Mouse (Mus musculus) embryo, embryonic 10 days (tissue): ENCODE results near the gene Rev3l.

Experiments
- DNase-seq: peaks from one replicate; pipeline ENCODE4 v3.0.0-alpha.2; 2015; ENCODE audit warnings: low spot score

Rev3l gene

GRCm38 (mm10) chr10:39731736-39732265, at the start of gene Rev3l:
TSS of gene Rev3l (plus strand) at chr10:39732118.
- peak; percentile 93 for DNase-seq

- DNase-seq = no peak
Observed at GRCm38 (mm10) chr10:39682556-39682955, 49.4 kb upstream of the Rev3l start.

GRCm38 (mm10) chr10:39683481-39683880, 48.4 kb upstream of the Rev3l start:
- no peak for DNase-seq

- no peak for DNase-seq
Observed at GRCm38 (mm10) chr10:39686811-39687210, 45.1 kb upstream of the Rev3l start.

GRCm38 (mm10) chr10:39687851-39688250, 44.1 kb upstream of the Rev3l start:
- DNase-seq = no peak

- no peak for DNase-seq
Observed at GRCm38 (mm10) chr10:39691351-39692064, 40.4 kb upstream of the Rev3l start.

- no peak for DNase-seq
Observed at GRCm38 (mm10) chr10:39692152-39692551, 39.8 kb upstream of the Rev3l start.

- DNase-seq = peak; percentile 45
Observed at GRCm38 (mm10) chr10:39707717-39708510, 24.0 kb upstream of the Rev3l start.

GRCm38 (mm10) chr10:39716936-39717335, 15.0 kb upstream of the Rev3l start:
- DNase-seq = no peak

GRCm38 (mm10) chr10:39730976-39731735, 762 bp upstream of the Rev3l start:
- peak; percentile 90 for DNase-seq

- peak; percentile 81 for DNase-seq
Observed at GRCm38 (mm10) chr10:39732266-39733100, 565 bp downstream of the Rev3l start.

- DNase-seq = no peak
Observed at GRCm38 (mm10) chr10:39733101-39733399, 1.1 kb downstream of the Rev3l start.

- no peak for DNase-seq
Observed at GRCm38 (mm10) chr10:39733421-39733930, 1.6 kb downstream of the Rev3l start.

GRCm38 (mm10) chr10:39736187-39736586, 4.3 kb downstream of the Rev3l start:
- no peak for DNase-seq

GRCm38 (mm10) chr10:39742057-39742456, 10.1 kb downstream of the Rev3l start:
- peak; percentile 35 for DNase-seq

GRCm38 (mm10) chr10:39764752-39765151, 32.8 kb downstream of the Rev3l start:
- no peak for DNase-seq

- DNase-seq = no peak
Observed at GRCm38 (mm10) chr10:39766702-39767101, 34.8 kb downstream of the Rev3l start.

- DNase-seq = peak; percentile 46
Observed at GRCm38 (mm10) chr10:39772259-39772658, 40.3 kb downstream of the Rev3l start.

GRCm38 (mm10) chr10:39773940-39774726, 42.2 kb downstream of the Rev3l start:
- DNase-seq = no peak

- DNase-seq = no peak
Observed at GRCm38 (mm10) chr10:39776927-39777326, 45.0 kb downstream of the Rev3l start.

- DNase-seq = no peak
Observed at GRCm38 (mm10) chr10:39778305-39778704, 46.4 kb downstream of the Rev3l start.
